Mouse (Mus musculus) G1E (cell line): ENCODE data around the gene Dok5.

Experiments used
- CTCF ChIP-seq: IDR thresholded peaks from 2 replicates; pipeline ENCODE4 v1.5.1; 2012; ENCODE audit warnings: low read depth, low read length, inconsistent platforms, mixed read lengths
- GATA1 ChIP-seq: IDR thresholded peaks from 2 replicates; pipeline ENCODE4 v1.6.1; 2012; ENCODE audit warnings: borderline replicate concordance, low read length, inconsistent platforms, mixed read lengths
- TAL1 ChIP-seq: conservative IDR thresholded peaks from 2 replicates; pipeline ENCODE4 v1.6.1; 2012; ENCODE audit warnings: low read depth, low read length, inconsistent platforms, mixed read lengths

GRCm38 (mm10) chr2:170926237-170926636 is 194.6 kb downstream of the Dok5 start:
- no peak for TF ChIP-seq CTCF
- no peak for TF ChIP-seq GATA1
- TF ChIP-seq TAL1: no peak
